Mouse (Mus musculus): ENCODE measurements at regions not wholly inside any gene's neighbourhood (a gene's known extent, or its start where the extent isn't known, plus 50 kb on each side); places are given as distances from the start of the nearest gene placed in this dataset.

DNA sequence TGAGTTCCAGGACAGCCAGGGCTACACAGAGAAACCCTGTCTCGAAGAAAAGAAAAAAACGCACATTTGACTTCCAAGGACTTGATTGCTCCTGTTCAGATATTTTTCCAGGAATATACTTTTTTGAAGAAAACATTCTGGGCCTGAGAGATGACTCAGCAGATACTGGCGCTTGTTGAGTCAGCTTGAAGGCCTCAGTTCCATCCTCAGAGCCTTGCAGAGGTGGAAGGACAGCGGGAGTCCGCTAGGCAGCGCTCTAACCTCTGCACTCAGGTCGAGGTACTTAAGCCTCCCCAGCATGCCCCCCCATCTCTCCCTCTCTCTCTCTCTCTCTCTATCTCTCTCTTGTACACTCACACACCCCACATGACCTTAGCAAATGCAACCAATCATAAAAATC, 86.3 kb upstream of the Eomes start:
- no peaks in the 10 kb centered on the region for H3K36me3 ChIP-seq (ENCODE audit: control insufficient read depth, insufficient read depth)
- H3K9me3 ChIP-seq (ENCODE audit: control insufficient read depth): no peaks in the 10 kb centered on the region
- H3K27me3 ChIP-seq (replicated peaks; ENCODE audit: control insufficient read depth, insufficient read depth, low read length): peaks cover 16% of the 10 kb centered on the region; the same call in 1 of the 2 replicates
- no peak overlapping the region for H3K4me2 ChIP-seq (replicated peaks; ENCODE audit: low read depth)
- H3K4me1 ChIP-seq (replicated peaks; ENCODE audit: control insufficient read depth, insufficient read depth, low read length): no peaks in the 10 kb centered on the region
- ATAC-seq: no peak
- no peak for TF ChIP-seq CTCF (IDR thresholded peaks at IDR 0.05; ENCODE audit: low read depth)
- no peak overlapping the region for H3K27ac ChIP-seq (ENCODE audit: low read depth, low read length)
- no peak overlapping the region for H3K4me3 ChIP-seq (ENCODE audit: low read depth, low read length)
- H3K9ac ChIP-seq (ENCODE audit: low read depth, low read length): no peak overlapping the region
- WGBS: 68% methylated on average over 7 of the region's 7 CpGs

DNA sequence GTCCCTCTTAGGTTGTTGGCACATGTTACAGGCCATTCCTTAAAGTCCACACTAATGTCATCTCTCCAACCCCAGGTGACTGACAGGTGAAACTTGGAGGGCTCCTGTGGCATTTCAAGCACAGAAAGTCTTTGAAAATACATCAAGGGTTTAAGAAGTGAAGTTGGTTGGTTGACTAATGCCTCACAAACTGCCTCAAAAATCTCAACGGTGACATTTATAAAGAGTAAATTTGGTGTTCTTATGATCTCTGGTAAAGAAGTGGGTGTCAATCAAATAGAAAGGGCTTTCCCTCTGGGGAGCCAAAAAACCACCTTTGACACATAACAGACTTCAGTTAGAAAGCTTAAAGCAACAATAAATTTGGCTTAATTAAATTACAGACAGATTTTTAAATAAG, 85.2 kb upstream of the Eomes start:
- Histone ChIP-seq H3K27me3 (replicated peaks; ENCODE audit: control insufficient read depth, insufficient read depth, low read length) (peaks cover 16% of the 10 kb centered on the region; the same call in 1 of the 2 replicates), H3K27ac (ENCODE audit: low read depth, low read length) (no peak overlapping the region), H3K4me3 (ENCODE audit: low read depth, low read length) (no peak overlapping the region), H3K4me2 (replicated peaks; ENCODE audit: low read depth) (no peak overlapping the region), H3K9ac (ENCODE audit: low read depth, low read length) (no peak overlapping the region), H3K4me1 (replicated peaks; ENCODE audit: control insufficient read depth, insufficient read depth, low read length) (no peaks in the 10 kb centered on the region), H3K9me3 (ENCODE audit: control insufficient read depth) (no peaks in the 10 kb centered on the region), H3K36me3 (ENCODE audit: control insufficient read depth, insufficient read depth) (no peaks in the 10 kb centered on the region)
- no peak for TF ChIP-seq CTCF (IDR thresholded peaks at IDR 0.05; ENCODE audit: low read depth)
- 84% methylated on average over 1 of the region's 1 CpGs for WGBS
- no peak for ATAC-seq

DNA sequence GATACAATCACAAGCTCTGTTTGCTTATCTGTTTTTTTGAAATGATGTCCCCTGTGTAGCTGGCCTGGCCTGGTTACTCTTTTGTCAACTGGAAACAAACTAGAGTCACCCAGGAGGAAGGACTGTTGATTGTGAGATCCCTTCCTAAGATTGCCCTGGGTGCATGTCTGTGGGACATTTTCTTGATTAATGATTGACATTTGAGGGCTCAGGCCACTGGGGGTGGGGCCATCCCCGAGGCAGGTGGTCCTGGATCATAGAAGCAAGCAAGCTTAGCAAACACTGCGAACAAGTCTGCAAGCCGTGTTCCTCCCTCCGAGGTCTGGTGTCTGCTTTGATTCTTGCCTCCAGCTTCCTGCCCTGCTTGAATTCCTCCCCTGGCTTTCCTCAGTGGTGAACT, 84.4 kb upstream of the Eomes start:
- no peaks in the 10 kb centered on the region for H3K36me3 ChIP-seq (ENCODE audit: control insufficient read depth, insufficient read depth)
- TF ChIP-seq CTCF (IDR thresholded peaks at IDR 0.05; ENCODE audit: low read depth): no peak
- no peak overlapping the region for H3K4me3 ChIP-seq (ENCODE audit: low read depth, low read length)
- 22% methylated on average over 4 of the region's 4 CpGs for WGBS
- H3K4me2 ChIP-seq (replicated peaks; ENCODE audit: low read depth): no peak overlapping the region
- no peaks in the 10 kb centered on the region for H3K9me3 ChIP-seq (ENCODE audit: control insufficient read depth)
- no peak overlapping the region for H3K9ac ChIP-seq (ENCODE audit: low read depth, low read length)
- H3K27me3 ChIP-seq (replicated peaks; ENCODE audit: control insufficient read depth, insufficient read depth, low read length): peaks cover 16% of the 10 kb centered on the region; the same call in 1 of the 2 replicates
- no peak overlapping the region for H3K27ac ChIP-seq (ENCODE audit: low read depth, low read length)
- no peaks in the 10 kb centered on the region for H3K4me1 ChIP-seq (replicated peaks; ENCODE audit: control insufficient read depth, insufficient read depth, low read length)
- no peak for ATAC-seq

DNA sequence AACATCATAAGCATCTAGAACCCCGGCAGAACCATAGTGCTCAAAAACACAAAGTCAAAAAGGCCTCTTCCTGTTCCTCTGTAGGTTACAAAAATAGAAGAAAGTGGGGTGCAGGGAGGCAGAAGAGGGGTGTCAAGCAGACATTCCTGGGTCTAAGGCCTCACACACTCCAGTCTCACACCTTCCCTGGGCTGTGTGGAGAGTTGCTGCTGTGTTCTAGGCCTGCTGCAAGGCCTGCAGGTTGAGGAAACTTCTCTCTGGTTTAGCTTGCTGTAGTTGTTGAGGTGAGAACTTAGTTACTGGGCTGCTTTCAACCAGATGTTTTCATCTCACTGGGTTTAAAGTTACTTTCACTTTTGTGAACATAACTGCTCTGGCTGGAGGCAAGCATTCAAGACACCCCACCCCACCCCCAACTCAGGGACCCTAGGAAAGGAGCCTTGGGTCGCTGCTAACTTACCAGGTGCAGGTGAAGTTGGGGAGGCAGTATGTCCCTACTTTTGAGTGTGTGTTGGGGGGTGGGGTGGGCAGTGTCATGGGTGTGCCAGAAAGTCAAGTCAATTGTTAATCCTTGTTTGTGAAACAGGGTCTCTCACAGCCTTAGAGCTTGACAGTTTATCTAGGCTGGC, 81.5 kb upstream of the Eomes start:
- Histone ChIP-seq H3K9ac (ENCODE audit: low read depth, low read length) (no peak overlapping the region), H3K4me3 (ENCODE audit: low read depth, low read length) (no peak overlapping the region), H3K9me3 (ENCODE audit: control insufficient read depth) (no peaks in the 10 kb centered on the region), H3K4me1 (replicated peaks; ENCODE audit: control insufficient read depth, insufficient read depth, low read length) (no peaks in the 10 kb centered on the region), H3K27me3 (replicated peaks; ENCODE audit: control insufficient read depth, insufficient read depth, low read length) (no peaks in the 10 kb centered on the region), H3K4me2 (replicated peaks; ENCODE audit: low read depth) (no peak overlapping the region), H3K36me3 (ENCODE audit: control insufficient read depth, insufficient read depth) (no peaks in the 10 kb centered on the region), H3K27ac (ENCODE audit: low read depth, low read length) (no peak overlapping the region)
- TF ChIP-seq CTCF (IDR thresholded peaks at IDR 0.05; ENCODE audit: low read depth): no peak
- WGBS: 63% methylated on average over 2 of the region's 2 CpGs
- no peak for ATAC-seq

DNA sequence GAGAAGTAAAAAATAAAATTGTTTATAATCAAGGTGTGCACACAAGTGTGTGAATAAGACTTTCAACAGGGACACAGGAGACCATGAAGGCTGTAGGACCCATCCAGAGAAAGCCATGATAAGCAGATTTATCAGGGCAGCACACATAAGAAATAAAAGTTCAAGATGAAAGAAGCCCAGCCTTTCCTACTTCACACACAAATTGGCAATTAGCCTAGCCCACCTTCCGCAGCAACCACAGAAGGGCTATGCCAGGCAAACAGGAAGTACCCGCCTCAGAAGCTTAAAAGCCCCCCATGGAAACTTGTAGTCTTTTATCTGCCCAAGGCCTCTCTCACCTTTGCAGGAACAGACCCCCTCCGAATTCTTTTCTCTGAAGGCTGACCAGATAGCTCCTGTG, 77.5 kb upstream of the Eomes start:
- H3K9me3 ChIP-seq (ENCODE audit: control insufficient read depth): no peaks in the 10 kb centered on the region
- H3K36me3 ChIP-seq (ENCODE audit: control insufficient read depth, insufficient read depth): no peaks in the 10 kb centered on the region
- H3K27me3 ChIP-seq (replicated peaks; ENCODE audit: control insufficient read depth, insufficient read depth, low read length): no peaks in the 10 kb centered on the region
- WGBS: 78% methylated on average over 3 of the region's 3 CpGs
- no peak for ATAC-seq
- no peak overlapping the region for H3K4me2 ChIP-seq (replicated peaks; ENCODE audit: low read depth)
- H3K9ac ChIP-seq (ENCODE audit: low read depth, low read length): no peak overlapping the region
- no peak overlapping the region for H3K4me3 ChIP-seq (ENCODE audit: low read depth, low read length)
- no peaks in the 10 kb centered on the region for H3K4me1 ChIP-seq (replicated peaks; ENCODE audit: control insufficient read depth, insufficient read depth, low read length)
- TF ChIP-seq CTCF (IDR thresholded peaks at IDR 0.05; ENCODE audit: low read depth): no peak
- no peak overlapping the region for H3K27ac ChIP-seq (ENCODE audit: low read depth, low read length)

DNA sequence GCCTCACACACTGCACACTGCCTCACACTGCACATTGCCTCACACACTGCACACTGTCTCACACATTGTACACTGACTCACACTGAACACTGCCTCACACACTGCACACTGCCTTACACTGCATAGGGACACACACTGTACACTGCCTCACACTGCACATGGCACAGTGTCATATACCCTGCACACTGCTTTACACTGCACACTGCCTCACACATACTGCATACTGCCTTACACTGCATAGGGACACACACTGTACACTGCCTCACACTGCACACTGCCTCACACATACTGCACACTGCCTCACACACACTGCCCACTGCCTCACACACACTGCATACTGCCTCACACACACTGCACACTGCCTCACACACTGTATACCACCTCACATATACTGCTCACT, 76.8 kb upstream of the Eomes start:
- Histone ChIP-seq H3K27ac (ENCODE audit: low read depth, low read length) (no peak overlapping the region), H3K9me3 (ENCODE audit: control insufficient read depth) (no peaks in the 10 kb centered on the region), H3K9ac (ENCODE audit: low read depth, low read length) (no peak overlapping the region), H3K36me3 (ENCODE audit: control insufficient read depth, insufficient read depth) (no peaks in the 10 kb centered on the region), H3K27me3 (replicated peaks; ENCODE audit: control insufficient read depth, insufficient read depth, low read length) (no peaks in the 10 kb centered on the region), H3K4me2 (replicated peaks; ENCODE audit: low read depth) (no peak overlapping the region), H3K4me1 (replicated peaks; ENCODE audit: control insufficient read depth, insufficient read depth, low read length) (no peaks in the 10 kb centered on the region), H3K4me3 (ENCODE audit: low read depth, low read length) (no peak overlapping the region)
- no peak for TF ChIP-seq CTCF (IDR thresholded peaks at IDR 0.05; ENCODE audit: low read depth)
- no peak for ATAC-seq

DNA sequence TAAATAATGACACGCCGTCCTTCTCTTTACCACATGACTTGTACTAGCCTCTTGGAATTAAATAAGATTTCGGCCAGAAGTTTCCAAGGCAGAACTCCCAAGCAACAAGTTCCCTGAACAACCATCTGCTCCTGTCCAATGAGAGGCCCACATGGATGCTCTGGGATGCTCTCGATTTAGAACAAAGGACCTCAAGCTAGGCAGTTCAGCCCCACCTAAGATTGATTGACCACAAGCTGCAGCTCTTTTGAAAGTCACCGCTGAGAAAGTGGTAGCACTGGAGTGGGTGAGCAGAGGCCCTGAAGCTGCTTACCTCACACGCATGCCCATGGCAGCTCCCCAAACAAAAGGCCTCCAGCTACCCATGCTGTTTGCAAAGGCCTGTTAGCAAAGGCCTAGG, 73.1 kb upstream of the Eomes start:
- WGBS: 60% methylated on average over 6 of the region's 6 CpGs
- Histone ChIP-seq H3K27ac (ENCODE audit: low read depth, low read length) (no peak overlapping the region), H3K9ac (ENCODE audit: low read depth, low read length) (no peak overlapping the region), H3K36me3 (ENCODE audit: control insufficient read depth, insufficient read depth) (no peaks in the 10 kb centered on the region), H3K9me3 (ENCODE audit: control insufficient read depth) (no peaks in the 10 kb centered on the region), H3K4me3 (ENCODE audit: low read depth, low read length) (no peak overlapping the region), H3K4me2 (replicated peaks; ENCODE audit: low read depth) (no peak overlapping the region), H3K4me1 (replicated peaks; ENCODE audit: control insufficient read depth, insufficient read depth, low read length) (no peaks in the 10 kb centered on the region), H3K27me3 (replicated peaks; ENCODE audit: control insufficient read depth, insufficient read depth, low read length) (no peaks in the 10 kb centered on the region)
- no peak for ATAC-seq
- no peak for TF ChIP-seq CTCF (IDR thresholded peaks at IDR 0.05; ENCODE audit: low read depth)
